Mouse (Mus musculus) T-helper 1 cell (primary cell): ENCODE data around the gene Rbfox1.

ENCODE experiments used
- in situ Hi-C: fragments of 300-600 bp; cut with MboI, MseI; formaldehyde crosslinking; loops from one replicate; pipeline ENCODE4 v1.15.1; 2025; ENCODE audit warnings: high pct_unique_total_duplicates

Gene Rbfox1

GRCm38 (mm10) chr16:7139480-7139879 is 1254.3 kb downstream of the Rbfox1 start:
- in situ Hi-C loops: no loop called here

DNA sequence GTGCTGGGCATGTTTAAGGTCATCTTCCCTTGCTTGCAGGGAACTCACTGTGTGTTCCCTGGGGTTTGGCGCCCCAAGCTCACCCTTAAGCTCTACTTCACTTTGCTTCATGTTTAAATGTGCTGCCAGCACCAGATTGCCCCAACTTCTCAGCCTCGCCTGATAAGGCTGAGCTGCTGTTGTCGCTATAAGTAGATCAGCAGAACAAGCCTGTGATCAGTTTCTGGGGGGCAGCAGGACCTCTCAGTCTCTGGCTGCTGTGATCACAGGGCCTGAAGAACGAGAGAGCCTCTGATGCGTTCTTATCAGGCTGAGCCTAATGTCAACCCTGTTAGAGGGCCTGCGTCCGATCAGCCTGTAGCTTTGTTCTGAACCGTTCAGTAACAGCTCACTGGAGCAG is 1255.8 kb downstream of the Rbfox1 start:
- in situ Hi-C loops: no loop called here

GRCm38 (mm10) chr16:7145505-7145904 is 1260.3 kb downstream of the Rbfox1 start:
- in situ Hi-C loops: no loop called here

- in situ Hi-C loops: no loop called here
Measured at GRCm38 (mm10) chr16:7146454-7146853, 1261.3 kb downstream of the Rbfox1 start.

DNA sequence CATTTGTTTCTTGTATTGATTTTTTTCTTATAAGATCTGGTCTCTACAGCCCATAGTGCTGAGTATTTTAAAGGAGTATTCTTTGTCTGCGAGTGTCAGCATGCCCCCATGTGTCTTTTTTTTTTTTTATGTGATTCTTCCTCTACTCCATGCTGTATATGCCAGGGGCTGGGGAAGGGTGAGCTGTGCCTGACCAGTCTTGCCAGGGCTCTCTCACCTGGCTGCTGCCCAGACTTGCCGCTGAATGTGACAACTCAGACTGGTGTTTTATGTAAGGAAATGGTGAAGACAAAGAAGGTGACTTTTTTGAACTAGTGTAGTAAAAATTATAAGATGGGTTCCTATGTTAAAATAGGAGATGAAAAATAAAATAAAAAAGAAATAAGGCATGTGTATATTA is 1262.7 kb downstream of the Rbfox1 start:
- in situ Hi-C loops: no loop called here

DNA sequence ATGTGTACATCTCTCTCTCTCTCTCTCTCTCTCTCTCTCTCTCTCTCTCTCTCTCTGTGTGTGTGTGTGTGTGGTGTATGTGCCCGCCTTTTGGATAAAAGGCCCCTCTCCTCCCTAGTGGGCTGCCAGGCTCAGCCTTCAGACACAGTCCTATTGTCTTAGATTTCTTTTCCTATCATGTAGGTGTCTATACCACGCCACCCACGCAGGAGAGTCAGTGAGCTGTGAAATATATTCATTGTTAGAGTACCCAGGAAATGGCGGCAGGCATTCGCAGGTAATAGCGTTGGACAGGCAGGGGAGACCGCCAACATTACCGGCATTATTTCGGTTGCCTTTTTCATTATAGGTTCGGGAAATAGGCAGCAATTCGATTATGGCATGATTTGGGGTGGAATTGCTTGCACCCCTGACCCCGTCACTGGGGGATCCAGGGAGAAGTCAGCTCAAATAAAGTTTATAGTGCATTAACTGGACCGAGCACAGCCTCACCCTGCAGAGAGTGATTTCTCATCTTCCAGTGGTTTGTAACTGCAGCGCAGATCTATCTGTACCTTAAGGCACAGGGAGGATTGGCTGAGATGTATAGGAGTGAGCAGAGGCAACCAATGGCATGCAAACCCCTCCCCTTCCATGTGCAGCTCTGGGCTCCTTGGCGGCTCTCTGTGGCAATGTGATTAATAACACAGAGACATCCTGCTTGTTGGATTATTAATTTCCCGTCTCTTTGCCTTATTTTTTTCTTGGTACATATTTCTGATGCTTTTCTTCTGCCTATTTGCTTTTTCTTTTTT is 1264.1 kb downstream of the Rbfox1 start:
- in situ Hi-C loops: no loop called here

GRCm38 (mm10) chr16:7150201-7150791 is 1265.1 kb downstream of the Rbfox1 start:
- in situ Hi-C loops: no loop called here

- in situ Hi-C loops: no loop called here
Measured at GRCm38 (mm10) chr16:7152401-7152800, 1267.2 kb downstream of the Rbfox1 start.

GRCm38 (mm10) chr16:7154671-7155070 is 1269.5 kb downstream of the Rbfox1 start:
- in situ Hi-C loops: no loop called here

DNA sequence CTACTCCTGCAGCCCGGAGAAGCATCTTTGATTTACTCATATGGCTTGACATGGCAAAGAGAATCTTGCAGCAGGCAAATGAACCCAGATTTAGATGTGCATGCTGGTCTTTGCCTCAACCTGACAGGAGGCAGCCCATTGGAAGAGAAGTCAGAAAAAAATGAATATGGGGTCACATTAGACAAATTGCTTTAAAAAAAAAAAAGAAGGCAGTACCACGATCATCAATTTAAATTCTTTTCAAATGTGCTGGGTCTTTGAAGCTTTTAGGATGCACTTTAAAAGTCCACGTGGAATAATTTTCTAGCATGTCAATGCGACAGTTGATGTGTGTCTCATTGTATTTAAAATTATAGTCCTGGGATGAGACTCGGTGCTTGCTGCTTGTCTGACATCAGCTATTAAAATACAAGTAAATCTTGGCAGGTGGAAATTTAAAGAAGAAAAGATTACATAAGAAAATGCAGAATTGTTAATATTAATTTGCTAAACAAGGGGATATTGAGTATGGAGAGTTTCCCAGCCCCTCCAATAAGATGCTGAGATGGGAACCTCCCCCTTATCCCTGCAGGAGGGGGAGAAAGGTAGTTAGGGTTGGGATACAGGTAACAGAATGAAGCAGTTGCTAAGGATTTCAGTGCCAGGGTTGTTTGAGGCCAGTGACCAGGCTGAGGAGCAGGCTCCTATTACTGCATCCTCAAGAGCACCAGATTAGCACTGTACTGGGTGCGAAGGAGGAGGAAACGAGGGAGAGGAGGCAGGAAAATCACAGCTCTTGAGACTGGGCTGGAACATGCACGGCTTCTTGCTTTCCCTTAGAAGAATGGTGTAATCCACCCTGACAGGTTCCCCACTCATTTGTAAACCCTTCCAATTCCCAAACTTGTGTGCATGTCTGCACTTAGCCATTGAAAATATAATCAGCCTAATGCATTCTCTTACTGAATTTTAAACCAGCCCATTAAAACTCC is 1274.0 kb downstream of the Rbfox1 start:
- in situ Hi-C loops: no loop called here

DNA sequence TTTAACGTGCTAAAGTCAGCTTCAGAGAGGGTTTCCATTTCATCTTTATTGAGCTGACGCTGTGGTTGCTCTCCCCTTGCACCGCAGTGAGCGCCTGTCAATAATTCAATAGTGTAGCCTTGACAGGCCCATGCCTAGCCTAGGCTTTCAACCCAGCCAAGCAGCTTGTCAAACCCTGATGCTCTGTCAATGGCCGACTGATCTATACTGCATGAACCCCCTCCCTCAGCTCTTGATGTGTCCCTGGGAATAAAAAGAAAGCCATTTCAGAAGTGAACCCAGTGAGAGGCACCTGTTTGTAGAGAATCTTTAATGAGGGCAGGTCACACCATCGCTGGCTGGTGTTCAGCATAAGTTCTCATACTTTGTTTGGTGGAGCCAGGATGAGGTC is 1274.7 kb downstream of the Rbfox1 start:
- in situ Hi-C loops: no loop called here

DNA sequence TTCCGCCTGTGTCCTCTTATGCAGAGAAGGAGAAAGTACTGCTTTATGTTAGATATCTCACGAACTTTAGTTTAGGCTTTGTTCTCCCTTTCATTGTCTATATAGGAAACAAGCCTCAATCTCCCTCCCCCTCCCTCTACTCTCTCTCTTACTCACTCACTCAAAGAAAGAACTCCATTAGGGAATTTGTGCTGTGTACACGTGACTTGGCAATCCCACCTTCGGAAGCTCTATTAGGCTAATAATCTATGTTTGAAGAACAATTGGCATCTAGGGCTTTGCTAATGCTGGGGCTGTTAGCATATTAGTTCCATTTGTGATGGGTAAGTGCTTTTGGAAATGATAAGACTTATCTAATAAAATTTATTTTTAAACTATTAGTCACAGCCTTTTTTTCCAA is 1277.0 kb downstream of the Rbfox1 start:
- in situ Hi-C loops: no loop called here

DNA sequence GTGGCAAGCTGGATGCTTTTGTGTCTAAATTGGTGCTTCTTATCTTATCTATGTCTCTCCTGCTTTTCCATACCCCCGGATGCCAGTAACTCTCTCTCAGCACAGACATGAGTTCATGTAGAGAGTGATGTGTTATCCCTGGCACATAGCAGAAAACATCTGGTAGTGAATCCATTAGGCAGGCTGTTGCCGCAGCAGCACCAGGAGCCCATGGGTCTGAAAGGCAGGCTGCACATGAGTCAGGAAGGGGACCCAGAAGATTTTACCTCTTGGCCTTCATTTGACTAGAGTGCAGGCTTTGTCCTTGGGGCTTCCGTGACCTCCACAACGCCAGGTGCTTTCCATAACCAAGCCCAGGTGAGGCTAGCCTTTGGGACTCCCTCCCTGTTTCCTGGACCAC is 1278.5 kb downstream of the Rbfox1 start:
- in situ Hi-C loops: no loop called here

DNA sequence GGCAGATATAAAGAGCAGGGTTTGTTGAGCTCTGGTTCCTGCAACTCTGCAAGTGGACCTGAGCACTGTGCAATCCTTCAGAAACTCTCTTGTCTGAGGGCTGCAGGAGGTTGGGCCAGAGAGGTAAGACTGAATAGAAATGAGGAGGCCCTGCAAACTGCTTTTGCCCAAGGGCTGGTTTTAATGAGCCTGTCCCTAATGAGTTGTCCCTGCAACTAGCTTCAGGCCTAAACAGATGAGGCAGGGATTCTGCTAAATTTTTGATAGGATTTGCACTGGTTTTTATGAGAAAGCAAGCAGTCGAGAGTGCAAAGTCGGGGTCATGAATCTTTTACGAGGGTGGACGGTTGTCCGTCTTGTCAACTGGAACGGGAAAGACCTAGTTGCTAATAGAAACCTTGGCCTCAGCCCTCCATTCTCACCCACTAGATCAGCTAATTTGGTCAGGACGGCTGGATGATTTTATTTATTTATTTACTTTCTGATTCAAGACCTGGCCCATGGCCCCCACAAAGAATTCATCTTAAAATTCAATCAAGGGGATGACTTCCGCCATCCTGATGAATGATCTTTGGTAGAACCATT is 1279.1 kb downstream of the Rbfox1 start:
- in situ Hi-C loops: no loop called here

- in situ Hi-C loops: no loop called here
Measured at GRCm38 (mm10) chr16:7175960-7176359, 1290.8 kb downstream of the Rbfox1 start.

DNA sequence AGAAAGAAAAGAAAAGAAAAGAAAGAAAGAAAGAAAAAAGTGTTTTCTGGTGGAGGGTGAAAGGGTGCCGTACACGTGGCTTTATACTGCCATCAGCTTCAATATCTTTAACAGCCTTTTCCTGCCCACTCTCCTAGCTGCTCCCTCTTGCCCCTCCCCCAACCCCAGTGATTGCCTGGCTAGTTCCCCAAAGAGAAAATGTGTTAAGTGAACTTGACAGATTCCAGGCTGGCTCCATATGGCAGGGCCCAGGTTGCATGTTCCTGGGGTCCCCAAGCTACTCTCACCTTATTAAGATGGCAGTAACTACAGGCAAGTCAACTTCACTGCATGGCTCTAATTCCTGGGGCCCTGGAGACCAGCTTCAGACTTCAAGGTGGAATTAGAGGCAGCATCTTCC is 1302.6 kb downstream of the Rbfox1 start:
- in situ Hi-C loops: no loop called here

GRCm38 (mm10) chr16:7193535-7193934 is 1308.4 kb downstream of the Rbfox1 start:
- in situ Hi-C loops: no loop called here

- in situ Hi-C loops: loop anchor here (5.0 kb wide), 1 partner anchor 59 kb away; no protein-coding TSS in a partner anchor
Measured at GRCm38 (mm10) chr16:7197953-7198352, 1312.8 kb downstream of the Rbfox1 start.

DNA sequence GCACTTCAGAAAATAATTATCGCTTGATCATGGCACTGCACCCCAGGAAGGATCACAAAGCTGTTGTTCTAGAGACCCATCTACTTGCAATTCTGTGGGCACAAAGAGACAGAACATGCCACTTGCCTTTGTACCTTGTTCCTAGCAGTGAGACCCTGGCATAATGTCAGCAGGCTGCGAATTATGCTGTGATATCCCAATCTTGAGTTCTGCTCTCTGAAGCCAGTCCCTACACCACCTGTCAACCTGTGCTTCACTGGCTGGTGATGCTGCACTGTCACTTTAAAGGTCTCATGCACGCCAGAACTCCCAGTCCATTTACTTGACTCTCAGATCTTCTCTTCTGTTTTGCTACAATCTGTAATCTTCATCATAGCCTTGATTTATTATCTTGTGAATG is 1315.1 kb downstream of the Rbfox1 start:
- in situ Hi-C loops: no loop called here

DNA sequence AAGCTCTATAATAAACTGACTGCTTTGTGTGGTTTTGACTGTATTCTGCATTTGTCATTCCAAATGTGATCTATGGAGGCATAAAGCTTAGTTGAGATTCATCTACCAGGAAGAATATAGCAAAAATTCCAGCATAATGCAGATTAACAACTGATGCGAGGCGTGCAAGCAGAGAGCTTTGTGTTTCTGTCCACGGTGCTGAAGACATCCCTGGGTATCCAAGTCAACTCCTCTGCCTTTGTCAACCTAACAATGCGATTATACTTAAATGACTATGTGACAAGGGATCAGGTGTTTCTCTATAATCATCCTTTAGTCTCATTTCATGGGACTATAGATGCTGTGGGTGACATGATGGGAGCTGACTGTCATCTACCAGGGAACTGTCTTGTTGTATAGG is 1316.7 kb downstream of the Rbfox1 start:
- in situ Hi-C loops: no loop called here

DNA sequence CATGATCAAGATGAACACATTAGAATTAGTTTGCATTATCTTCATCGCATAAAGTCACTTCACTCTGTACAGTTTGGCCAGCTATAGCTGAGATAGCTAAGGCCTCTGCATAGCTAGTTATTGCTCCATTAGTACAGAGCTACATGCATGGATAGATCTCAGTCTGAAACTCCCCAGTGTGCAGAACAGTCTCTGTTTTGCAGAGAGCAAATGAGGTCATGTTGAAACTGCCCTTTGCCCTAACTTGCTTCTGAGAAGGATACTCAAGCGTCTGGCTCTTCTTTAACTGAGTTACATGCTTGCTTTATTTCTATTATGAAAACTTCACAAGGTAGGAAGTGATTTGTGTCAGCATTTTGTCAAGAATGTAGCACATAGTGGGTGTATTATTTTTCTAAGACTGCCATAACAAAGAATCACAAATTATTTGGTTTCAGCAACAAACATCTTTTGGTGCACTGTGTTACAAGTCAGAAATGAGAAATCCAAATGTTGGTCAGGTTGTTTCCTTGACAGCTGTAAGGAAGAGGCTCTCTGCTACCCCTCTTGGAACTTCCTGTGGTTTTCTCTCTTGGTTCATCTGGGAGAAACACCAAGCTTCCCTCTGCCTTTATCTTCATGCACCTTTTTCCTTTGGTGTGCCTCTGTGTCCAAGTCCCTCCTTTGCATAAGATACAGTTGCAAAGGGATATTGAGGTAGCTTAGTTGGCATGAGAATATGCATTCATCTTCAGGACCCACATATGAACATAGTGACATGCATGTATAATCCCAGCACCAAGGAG is 1321.2 kb downstream of the Rbfox1 start:
- in situ Hi-C loops: no loop called here
